Mouse (Mus musculus) right cerebral cortex, adult 18-20 months (tissue): ENCODE measurements around the gene B9d2.

Source experiments
- DNase-seq: peaks from one replicate; pipeline ENCODE4 v3.0.0; 2022; ENCODE audit warnings: mixed read lengths

Gene B9d2

GRCm38 (mm10) chr7:25674719-25675300 lies 5.8 kb upstream of the B9d2 start, which contains the start of gene Tmem91:
Gene Tmem91 (minus strand): TSS chr7:25675166.
- DNase-seq = no peak

- no peak for DNase-seq
Measured at GRCm38 (mm10) chr7:25675405-25675804, 5.2 kb upstream of the B9d2 start.

DNA sequence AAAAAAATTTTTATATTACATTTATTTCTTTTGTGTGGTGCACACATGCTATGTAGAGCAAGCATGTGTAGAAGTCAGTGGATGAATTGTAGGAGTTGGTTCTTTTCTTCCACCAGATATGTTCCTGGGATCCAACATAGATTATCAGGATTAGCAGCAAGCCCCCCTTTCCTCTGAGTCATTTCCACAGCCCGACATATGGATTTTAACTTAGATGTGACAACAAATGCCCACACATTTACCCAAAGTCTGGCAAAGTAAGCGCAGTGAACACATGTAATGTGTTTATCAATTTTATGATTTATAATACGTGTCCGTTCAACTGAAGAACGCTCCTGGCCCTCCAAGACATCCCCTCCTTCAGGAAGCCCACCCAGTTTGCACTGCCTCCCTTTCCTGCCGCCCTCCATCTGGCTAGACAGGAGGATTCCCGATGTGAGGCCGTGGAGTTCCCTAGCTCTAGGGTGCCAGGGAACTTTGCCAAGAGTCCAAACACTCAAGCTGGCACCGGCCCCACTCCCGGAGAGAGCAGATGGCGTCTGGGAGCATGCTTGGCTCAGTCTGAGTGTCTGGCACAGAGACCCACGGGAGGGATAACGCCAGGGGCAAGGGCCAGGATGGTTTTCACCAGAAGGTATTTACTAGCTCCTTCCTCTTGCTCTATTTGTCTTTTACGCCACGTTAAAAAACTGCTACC lies 4.3 kb upstream of the B9d2 start:
- peak; percentile 93 for DNase-seq

DNA sequence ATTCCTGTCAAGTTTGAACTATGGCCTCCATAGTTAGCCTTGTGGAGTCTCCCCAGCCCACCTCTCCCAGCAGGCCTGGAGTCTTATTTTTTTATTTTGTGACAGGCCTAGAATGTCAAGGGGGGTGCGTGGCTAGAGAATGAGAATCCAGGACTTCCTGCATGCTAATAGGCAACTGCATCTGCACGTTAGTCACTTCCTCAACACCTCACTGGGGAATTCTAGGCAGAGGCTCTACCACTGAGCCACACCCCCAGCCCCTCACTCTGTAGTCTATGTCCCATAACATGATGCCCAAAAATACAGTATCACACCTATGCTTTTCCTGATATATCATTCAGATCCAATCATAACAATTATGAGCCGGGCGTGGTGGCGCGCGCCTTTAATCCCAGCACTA lies 3.6 kb upstream of the B9d2 start:
- DNase-seq = no peak

DNA sequence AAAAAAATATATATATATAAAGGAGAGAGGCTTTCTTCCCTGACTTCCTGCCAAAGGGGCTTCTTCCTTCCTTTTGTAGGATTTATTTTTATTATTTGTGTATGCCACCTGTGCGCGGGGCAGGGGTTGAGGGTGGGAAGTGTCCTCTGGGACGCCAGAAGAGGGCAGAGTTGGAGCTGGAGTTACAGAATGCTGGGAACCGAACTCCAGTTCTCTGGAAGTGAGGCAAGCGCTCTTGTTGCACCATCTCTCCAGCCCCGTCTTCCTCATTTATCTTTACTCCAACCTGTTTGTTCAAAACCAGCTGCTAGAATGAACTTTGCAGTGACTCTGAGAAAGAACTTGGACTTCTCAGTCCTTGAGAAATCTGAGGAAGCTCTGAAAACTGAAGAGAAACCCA lies 609 bp upstream of the B9d2 start:
- DNase-seq = no peak

DNA sequence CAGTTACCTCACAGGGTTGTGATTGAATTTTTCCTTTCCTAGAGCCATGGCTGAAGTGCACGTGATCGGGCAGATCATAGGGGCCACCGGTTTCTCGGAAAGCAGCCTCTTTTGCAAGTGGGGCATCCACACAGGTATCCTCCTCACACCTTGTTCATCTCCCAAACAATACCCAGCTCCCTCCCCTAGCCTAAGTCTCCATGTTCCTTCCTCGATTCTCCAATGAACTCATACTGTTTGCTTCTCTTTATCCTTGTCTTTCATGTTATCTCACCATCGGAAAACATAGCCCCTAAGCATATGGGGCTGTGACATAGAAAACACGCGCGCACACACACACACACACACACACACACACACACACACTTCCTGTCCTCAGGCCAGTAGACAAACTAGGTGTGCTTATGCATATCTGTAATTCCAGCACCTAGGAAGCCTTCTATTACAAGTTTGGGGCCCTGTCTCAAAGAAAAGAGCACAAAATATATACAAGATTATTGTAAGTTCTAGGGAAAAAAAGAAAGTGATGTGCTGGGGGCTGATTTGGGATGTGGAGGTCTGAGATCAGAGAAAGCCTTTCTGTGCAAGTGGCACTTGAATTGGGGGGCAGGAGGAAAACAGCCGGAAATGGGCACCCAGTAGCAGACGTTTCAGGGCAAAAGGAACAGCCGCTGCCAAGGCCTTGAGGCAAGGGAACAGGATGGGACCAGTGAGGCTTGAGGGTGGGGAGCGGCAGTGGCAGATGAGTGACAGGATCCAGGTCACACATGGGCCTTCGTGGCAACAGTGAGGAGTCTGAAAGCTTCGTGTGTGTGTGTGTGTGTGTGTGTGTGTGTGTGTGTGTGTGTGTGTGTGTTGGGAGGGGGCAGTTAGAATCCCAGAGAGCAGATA lies 1.0 kb downstream of the B9d2 start:
- no peak for DNase-seq

GRCm38 (mm10) chr7:25683474-25684180 lies 3.0 kb downstream of the B9d2 start:
- no peak for DNase-seq

- DNase-seq = no peak
Measured at GRCm38 (mm10) chr7:25684659-25685058, 4.1 kb downstream of the B9d2 start.

DNA sequence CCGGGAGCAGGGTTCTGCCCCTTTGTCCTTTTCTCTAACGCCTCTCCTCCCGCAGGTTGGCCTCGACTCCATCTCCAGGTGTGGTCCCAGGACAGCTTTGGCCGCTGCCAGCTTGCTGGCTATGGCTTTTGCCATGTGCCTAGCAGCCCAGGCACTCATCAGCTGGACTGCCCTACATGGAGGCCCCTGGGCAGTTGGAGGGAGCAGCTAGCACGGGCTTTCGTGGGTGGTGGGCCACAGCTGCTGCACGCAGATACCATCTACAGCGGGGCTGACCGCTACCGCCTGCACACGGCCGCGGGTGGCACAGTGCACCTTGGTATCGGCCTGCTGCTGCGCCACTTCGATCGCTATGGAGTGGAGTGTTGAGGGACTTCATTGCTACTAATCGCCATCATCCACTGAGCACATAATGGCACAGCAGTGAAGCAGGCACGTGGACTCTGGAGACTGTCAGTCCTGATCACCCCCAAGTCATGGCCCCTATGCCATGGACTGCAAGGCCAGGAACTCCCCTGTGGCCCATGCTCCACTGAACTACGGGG lies 5.4 kb downstream of the B9d2 start:
- no peak for DNase-seq

DNA sequence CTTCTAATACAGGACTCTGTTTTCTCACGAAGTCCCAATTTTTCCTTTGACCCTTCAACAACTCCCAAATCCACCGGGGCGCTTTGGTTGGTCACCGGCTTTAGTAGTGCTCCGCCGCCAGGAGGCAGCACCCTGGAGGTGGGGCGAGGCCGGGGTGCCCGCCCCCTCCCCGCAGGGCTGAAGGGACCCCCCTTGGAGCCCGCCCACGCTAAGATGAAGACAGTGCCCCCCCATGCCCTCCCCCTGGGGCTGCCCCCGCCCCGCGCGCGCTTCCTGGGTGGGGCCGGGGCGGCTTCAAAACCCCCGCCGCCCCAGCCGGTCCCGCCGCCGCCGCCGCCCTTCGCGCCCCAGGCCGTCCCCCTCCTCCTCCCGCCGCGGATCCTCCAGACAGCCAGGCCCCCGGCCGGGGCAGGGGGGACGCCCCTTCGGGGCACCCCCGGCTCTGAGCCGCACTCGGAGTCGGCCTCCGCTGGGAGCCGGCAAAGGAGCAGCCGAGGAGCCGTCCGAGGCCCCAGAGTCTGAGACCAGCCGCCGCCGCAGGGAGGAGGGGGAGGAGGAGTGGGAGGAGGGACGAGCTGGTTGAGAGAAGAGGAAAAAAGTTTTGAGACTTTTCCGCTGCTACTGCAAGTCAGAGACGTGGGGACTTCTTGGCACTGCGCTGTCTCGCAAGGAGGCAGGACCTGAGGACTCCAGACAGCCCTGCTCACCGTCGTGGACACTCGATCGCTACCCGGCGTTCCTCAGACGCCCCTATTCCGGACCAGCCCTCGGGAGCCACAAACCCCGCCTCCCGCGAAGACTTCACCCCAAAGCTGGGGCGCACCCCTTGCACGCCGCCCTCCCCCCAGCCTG lies 6.3 kb downstream of the B9d2 start, which contains the start of gene Tgfb1:
TSS of gene Tgfb1 (plus strand) at position 323 of the 852 bp plus-strand sequence.
- DNase-seq = no peak

DNA sequence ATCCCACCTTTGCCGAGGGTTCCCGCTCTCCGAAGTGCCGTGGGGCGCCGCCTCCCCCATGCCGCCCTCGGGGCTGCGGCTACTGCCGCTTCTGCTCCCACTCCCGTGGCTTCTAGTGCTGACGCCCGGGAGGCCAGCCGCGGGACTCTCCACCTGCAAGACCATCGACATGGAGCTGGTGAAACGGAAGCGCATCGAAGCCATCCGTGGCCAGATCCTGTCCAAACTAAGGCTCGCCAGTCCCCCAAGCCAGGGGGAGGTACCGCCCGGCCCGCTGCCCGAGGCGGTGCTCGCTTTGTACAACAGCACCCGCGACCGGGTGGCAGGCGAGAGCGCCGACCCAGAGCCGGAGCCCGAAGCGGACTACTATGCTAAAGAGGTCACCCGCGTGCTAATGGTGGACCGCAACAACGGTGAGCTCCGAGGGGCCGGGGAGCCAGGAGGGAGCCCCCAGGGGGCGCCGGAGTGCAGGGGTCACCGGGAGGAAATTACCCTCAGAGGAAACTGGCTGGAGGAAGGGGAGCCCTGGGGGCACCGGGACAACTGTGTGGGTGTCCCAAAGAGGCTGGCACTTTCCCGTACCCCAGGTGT lies 7.3 kb downstream of the B9d2 start:
- no peak for DNase-seq

DNA sequence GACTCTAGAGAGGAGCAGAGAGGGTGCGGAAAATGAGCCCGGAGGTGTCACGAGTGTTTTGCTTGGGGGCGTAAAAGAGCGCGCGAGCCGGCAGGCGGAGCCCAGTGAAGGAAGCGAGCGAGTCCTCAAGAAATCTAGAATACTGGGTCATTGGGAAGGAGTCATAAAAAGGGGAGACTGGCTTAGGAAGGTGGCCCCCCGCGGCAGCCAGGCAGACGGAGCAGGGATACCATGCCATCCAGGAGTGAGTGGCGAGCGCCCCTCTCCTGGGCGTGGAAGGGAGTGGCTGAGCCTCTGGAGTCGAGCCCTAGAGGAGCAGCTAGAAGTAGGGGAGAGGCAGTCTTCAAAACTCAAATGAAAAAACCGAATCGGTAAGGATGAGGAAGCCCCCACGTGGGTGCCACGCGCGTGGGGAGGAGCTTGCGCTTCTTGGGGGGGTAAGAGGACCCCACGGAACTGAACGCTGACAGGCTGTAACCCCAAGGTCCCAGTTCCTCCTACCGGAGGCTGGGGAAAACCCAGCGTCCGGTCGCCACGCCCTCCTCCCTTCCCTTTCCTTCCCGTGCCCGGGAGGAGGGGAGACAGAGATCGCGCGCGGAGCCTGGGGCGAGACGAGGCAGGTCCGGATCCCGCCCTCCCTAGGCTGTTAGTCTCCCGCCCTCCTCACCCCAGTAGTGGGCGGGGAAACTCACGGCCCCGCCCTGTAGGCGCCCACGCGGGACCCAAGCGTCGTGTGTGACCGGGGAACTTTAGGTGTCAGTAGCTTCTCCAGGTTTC lies 8.4 kb downstream of the B9d2 start:
- no peak for DNase-seq

DNA sequence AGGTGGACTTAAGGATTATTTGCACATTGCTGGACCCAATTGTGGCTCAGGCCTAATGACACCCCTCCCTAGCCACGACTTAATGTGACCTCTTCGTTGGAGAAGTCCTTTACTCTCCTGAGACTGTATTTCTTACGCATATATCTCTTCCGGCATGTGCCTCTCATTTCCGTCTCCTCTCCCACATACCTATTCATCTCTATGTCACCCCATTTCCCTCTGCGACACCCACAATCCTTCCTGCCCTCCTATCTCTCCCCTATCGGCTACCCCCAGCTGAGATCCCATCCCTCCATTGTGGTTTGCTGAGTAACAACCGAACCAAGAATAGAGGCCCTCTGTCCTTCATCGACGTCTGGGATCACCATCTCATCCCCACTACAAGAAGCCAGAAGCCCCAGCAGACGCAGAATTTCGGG lies 9.0 kb downstream of the B9d2 start:
- no peak for DNase-seq

DNA sequence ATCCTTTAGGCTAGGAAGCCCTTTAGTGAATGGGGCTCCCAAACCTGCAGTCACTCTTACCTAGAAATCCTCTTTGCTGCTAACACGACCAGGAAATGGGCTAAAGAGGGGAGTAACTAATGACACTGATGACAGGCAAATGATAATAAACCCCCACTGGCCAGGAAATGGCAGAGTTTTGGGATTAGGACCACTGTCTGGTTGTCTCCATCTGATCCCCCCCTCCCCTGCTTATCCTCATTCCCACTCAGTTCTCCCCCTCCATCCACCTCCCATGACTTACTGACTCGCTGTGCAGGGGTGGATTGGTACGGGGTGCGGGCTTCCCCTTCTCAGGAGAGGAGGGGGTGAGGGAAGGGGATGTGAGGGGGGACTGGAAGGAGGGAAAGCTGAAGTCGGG lies 9.5 kb downstream of the B9d2 start:
- DNase-seq = no peak

DNA sequence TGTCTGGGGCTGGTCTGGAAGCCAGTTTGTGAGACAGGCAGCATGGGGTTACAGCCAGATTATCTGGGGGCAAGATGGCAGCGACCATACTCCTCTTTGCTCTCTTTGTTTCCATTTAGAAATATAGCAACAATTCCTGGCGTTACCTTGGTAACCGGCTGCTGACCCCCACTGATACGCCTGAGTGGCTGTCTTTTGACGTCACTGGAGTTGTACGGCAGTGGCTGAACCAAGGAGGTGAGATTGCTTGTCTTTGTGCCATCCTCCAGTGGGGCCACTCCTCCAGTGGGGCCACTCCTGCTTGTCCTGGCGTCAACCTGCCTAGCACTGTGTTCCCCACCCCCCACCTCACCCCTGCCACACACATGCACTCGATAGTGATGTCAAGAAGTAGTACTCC lies 13.5 kb downstream of the B9d2 start:
- no peak for DNase-seq

GRCm38 (mm10) chr7:25699851-25700250 lies 19.3 kb downstream of the B9d2 start:
- DNase-seq = no peak

DNA sequence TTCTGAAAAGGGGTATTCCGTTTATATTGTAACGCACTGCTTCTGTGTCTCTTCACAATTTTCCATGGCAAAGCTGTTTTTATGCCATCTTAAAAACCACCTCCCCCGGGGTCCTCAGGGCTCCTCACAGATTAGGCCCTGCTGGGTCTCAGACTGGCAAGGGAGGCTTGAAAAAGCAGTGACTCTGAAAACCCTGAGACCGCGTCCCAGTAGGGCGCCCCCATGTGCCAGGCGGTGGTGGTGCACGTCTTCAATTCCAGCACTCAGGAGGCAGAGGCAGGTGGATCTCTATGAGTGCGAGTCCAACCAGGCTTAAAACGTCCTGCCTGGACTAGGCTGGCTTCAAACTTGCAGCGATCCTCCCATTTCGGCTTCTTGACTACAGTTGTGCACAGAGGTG lies 20.2 kb downstream of the B9d2 start:
- DNase-seq = no peak

GRCm38 (mm10) chr7:25702350-25702749 lies 21.8 kb downstream of the B9d2 start:
- no peak for DNase-seq

GRCm38 (mm10) chr7:25703793-25704494 lies 23.4 kb downstream of the B9d2 start:
- DNase-seq = no peak
